Mouse (Mus musculus) v-Abl transformed pro-B cells (cell line): Measurements from ENCODE around the gene Faap100.
"Not testable (repeated sequence)": the region's sequence is repeated elsewhere in the genome, so short reads cannot be mapped to it uniquely, and the experiment has no call there.

ENCODE experiments used
- in situ Hi-C, 2 experiments: fragments of 400-800 bp; cut with MboI; formaldehyde crosslinking; loops; one replicate each; pipeline ENCODE4 v1.15.1; 2025; ENCODE audit not compliant: unreplicated experiment in 2 of 2

The Faap100 gene

GRCm38 (mm10) chr11:120378611-120379540, at the start of gene Faap100:
Gene Faap100, minus strand, starts transcription at chr11:120378764.
- in situ Hi-C loops, result no loop called here

GRCm38 (mm10) chr11:120426727-120427126, 48.2 kb upstream of the Faap100 start:
- in situ Hi-C loops, result no loop called here

- in situ Hi-C loops, result loop anchor here (5.0 kb wide), 2 partner anchors 66 to 71 kb away; no protein-coding TSS in a partner anchor
These were observed 45.2 kb upstream of the Faap100 start for GRCm38 (mm10) chr11:120423569-120424295.

DNA sequence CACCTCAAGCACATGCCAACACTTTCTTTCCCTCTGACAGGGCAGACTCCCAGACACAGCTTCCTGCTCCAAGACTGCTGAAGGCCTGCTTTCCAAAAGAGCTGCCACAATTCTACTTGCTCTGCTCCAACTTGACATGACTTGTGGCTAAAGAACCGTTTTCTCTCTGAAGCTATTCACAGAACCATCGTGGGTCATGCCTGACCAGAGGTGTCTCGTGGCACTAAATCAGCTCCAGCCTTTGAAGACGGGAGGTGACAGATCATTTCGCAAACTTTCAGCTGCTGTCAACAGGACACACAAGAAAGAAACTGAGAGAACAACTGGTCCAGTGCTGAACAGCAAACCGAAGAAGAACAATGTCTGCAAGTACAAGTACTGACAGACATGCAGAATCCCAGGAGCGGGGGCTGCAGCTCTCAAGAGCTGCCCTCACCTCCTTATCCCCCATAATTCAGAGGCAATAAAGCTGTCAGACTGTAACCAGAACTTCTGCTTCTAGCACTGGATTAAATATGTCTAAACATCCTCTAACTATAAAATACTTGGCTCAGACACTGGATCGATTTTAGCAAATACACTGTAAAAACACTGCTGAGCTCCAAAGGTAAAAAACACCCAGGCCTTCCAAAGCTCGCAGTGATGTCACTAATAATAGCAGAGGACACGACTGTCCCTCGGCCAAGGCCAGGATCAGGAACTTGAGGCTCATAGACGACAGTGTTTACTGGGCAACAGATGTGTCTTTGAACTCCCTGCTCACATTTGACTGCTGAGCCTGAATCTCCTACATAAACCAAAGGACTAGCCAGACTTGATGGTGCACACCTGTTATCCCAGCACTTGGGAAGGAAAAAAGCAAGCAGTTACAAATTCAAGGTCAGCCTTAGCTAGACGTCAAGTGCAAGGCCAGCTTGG, 44.3 kb upstream of the Faap100 start:
- in situ Hi-C loops, result loop anchor here (5.0 kb wide), 2 partner anchors 66 to 71 kb away; no protein-coding TSS in a partner anchor

DNA sequence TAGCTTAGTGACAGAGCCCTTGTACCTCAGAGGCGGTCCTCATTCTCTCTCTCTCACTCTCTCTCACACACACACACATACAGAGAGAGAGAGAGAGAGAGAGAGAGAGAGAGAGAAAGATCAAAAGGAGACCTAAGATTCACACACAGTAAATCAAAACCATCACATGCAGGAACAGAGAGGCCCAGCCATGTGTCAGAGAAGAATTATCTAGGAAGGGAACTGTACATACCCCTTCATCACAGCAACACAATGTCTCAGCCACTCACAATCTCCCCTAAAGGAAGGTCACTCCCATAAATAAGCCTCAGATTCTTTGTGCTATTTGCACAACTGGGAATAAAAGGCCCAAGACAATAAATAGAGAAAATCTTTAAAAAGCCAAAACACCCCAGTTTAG, 40.0 kb upstream of the Faap100 start:
- in situ Hi-C loops, result no loop called here

- in situ Hi-C loops, result no loop called here
These were observed 39.3 kb upstream of the Faap100 start for GRCm38 (mm10) chr11:120417852-120418251.

GRCm38 (mm10) chr11:120413621-120414020, 35.1 kb upstream of the Faap100 start:
- in situ Hi-C loops, result not testable (repeated sequence)

DNA sequence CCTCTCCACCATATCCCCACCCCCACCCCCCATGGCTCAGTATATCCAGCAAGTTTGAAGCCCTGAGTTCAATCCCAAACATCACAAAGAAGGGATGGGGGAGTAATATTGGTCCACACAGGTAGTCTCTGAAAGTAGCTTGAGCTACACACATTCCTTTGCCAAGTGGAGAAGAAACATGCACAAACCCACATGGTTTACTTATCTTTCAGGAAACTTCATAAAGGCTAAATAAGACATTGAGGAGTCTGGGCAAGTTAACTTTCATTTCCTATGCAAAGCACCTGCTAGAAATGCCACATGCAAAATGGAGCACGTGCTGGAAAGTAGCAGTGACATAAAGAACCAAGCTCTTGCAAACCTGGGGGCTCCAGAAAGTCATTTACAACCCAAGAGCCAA, 27.9 kb upstream of the Faap100 start:
- in situ Hi-C loops, result no loop called here

- in situ Hi-C loops, result no loop called here
These were observed 27.3 kb upstream of the Faap100 start for GRCm38 (mm10) chr11:120405867-120406266.

DNA sequence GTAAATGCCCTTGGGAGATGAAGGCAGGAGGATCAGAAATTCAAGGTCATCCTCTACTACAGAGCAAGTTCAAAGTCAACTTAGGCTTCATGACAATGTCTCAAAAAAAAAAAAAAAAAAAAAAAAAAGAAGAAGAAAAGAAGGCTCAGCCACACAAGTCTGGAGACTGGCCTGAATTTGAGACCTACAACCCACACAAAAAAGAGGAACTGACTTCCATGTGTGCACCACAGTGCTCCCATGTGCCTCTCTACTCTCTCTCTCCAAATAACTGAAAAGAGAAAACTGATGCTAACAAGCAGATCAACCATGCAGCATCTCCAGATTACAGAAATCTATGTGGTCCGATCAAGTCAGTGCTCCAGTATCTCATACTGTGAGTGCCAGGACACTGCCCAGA, 26.2 kb upstream of the Faap100 start:
- in situ Hi-C loops, result no loop called here

GRCm38 (mm10) chr11:120399319-120399718, 20.8 kb upstream of the Faap100 start:
- in situ Hi-C loops, result no loop called here

DNA sequence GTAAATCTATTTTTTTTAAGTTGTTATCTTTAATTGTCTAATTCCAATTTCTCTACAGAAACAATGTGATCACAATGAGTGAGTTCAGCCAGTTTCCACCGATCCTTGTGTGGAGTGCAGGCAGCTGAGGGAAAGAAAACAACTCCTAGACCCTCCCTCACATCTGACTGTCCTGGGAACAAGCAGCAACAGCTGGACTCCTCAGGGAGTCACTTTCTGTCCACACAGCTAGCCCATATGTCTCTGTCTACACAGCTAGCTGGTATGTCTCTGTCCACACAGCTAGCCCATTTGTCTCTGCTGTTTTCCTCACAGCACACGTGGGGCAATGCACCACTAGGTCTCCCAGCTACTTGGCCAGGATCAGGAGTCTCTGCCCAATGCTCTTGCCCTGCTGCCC, 19.0 kb upstream of the Faap100 start:
- in situ Hi-C loops, result no loop called here

DNA sequence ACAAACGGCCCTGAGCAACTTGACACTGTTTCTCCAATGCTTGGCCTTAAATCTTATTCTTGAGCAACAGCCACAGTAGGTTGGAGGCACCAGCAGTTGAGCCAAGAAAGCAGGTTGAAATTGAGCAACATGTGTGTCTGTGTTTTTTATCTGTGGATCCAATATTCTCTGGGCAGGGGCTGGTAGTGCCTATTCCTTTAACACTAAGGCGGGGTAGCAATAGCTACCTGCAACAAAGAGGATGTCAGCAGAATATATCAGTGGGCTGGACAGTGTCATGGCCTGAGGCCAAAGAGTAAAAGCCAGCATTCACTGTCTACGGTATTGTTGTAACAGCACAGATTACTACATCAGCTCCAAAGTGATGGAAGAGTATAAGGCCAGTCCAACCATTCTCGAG, 17.1 kb upstream of the Faap100 start:
- in situ Hi-C loops, result no loop called here

- in situ Hi-C loops, result no loop called here
These were observed 10.0 kb upstream of the Faap100 start for GRCm38 (mm10) chr11:120388580-120388979.

DNA sequence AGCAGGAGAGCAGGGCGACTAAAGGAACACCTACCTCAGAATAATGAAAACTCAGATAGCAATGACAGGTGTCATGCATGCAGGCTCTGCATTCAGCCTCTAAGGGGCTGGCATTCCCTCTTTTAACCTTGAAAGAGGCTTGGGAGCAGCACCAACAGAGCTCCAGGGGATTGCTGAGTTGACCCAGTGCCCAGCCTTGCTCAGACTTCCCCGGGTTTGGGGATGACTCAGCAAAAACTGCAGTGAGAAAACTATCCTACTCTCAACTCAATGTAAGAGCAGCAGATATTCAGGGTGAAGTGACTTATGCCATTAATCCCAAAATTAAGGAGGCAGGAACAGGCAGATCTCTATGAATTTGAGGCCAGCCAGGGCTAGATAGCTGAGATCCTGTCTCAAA, 8.6 kb upstream of the Faap100 start:
- in situ Hi-C loops, result no loop called here

DNA sequence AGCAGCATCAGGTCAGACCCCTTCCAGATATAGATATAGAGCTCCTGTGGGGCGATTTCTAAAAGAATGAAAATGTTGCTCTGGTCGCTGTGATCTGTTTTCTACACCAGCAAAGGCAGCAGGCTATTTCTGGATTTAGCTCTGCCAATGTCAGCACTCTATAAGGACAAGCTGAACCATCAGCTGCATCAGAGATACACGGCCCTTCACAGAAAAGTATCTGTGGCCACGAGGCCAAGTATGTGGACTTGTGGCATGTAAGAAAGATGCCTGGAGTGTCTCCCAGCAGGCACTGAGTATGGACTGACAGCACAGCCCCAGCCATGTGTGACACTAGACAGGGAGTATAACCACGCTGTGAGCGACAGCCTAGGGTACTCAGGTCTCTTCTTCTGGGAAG, 8.1 kb upstream of the Faap100 start:
- in situ Hi-C loops, result no loop called here

GRCm38 (mm10) chr11:120382509-120382908, 3.9 kb upstream of the Faap100 start:
- in situ Hi-C loops, result no loop called here

- in situ Hi-C loops, result no loop called here
These were observed 2.6 kb upstream of the Faap100 start for GRCm38 (mm10) chr11:120381157-120381556.

GRCm38 (mm10) chr11:120380271-120380670, 1.7 kb upstream of the Faap100 start:
- in situ Hi-C loops, result no loop called here

DNA sequence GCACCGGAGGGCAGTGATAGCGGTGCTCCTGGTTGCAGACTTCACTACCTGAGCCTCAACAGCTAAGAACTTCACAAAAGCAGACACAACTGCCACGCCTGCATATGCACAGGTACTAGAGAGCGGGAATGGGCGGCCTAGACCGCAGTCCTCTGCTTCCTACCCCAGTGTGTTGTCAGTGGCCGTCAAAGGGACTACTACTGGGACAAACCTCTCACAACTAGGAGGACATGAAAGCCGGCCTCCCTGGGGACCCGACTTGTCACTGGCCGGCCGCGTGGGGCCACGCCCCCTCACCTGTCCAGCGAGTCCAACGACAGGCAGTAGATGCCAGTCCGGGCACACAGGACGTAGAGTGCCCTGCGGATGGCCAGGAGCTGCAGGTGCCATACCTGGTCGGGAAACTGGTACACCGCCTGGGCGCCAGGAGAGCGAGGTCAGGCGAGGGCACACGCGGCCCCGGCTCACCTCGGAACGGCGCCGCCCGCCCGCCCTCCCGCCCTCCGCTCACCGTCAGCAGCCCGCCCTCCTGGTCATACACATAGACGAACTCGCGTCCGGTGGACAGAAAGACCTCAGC, 443 bp downstream of the Faap100 start:
- in situ Hi-C loops, result no loop called here
